Mouse (Mus musculus): ENCODE measurements around the gene Agbl2.

The Agbl2 gene

GRCm38 (mm10) chr2:90871180-90871961, 88.8 kb downstream of the Agbl2 start:
- DNase-seq (ENCODE audit: low read depth, low spot score) = no peak

GRCm38 (mm10) chr2:90874025-90874424, 91.5 kb downstream of the Agbl2 start:
- no peak for DNase-seq (ENCODE audit: low read depth, low spot score)

- no peak for DNase-seq (ENCODE audit: low read depth, low spot score)
Observed at GRCm38 (mm10) chr2:90875239-90875638, 92.7 kb downstream of the Agbl2 start.

DNA sequence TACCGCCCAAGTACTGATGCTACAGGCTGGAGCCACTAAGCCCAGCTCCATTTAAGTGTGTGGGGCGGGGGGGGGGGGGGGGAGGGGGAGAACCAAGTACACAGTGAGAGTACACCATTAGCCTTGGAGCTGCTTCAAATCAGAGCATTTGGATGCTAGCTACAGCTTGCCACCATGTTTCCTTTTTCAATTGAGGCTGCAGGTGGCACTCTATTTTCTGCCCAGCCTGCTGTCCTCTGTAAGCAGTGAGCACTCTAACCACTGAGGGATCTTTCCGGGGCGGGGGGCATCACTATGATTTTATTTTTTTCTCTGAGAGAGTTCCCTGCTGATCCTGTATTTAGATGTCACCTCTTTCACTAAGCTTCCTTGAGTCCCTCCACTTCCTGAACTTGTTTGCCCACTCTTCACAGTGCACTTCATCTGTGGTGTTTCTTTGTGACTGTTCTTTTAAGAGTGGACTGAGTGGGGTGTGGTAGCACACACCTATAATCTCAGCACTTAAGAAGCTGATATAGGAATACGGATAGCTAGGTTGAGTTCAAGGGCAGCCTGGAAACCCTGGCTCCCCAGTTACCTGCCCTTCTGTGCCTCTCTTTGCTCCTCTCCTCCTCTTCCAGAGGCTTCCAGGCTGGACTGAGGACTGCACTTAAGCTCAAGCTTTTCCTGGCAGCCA, 95.2 kb downstream of the Agbl2 start:
- no peak for DNase-seq (ENCODE audit: low read depth, low spot score)

- no peak for DNase-seq (ENCODE audit: low read depth, low spot score)
Observed at GRCm38 (mm10) chr2:90879419-90879818, 96.9 kb downstream of the Agbl2 start.

GRCm38 (mm10) chr2:90880144-90880785, 97.7 kb downstream of the Agbl2 start:
- DNase-seq (ENCODE audit: low read depth, low spot score) = no peak

GRCm38 (mm10) chr2:90881824-90882223, 99.3 kb downstream of the Agbl2 start:
- DNase-seq (ENCODE audit: low read depth, low spot score) = no peak
